Mouse (Mus musculus): ENCODE results near the gene Nlrc5.
"Not testable (repeated sequence)": the region's sequence is repeated elsewhere in the genome, so short reads cannot be mapped to it uniquely, and the experiment has no call there.

Nlrc5 gene

DNA sequence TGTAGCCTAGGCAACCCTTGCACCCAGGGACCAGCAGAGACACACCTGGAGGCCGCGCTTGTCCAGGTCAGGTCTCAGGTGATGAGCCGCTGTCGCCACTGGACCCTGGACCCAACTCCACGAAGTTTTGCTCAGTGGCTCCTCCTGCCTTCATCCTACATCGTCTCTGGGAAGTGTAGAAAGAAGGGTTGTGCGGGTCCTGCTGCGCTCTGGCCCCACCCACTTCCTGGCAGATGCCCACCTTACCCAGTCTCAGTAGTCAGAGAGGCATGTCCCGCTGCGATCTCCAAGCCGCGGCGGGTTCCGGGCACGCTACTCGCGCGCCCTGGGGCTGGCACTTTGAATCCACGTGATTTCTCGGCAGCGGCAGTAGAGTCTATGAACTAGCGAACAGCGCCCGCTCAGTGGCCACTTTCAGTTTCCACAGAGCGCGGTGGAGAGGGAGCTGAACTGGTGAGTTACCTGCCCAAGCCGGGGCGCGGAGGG, at the start of gene Nlrc5:
Gene Nlrc5, plus strand, starts transcription at position 376 of the 486 bp plus-strand sequence.
- peak; percentile 79 to 81 for DNase-seq

DNA sequence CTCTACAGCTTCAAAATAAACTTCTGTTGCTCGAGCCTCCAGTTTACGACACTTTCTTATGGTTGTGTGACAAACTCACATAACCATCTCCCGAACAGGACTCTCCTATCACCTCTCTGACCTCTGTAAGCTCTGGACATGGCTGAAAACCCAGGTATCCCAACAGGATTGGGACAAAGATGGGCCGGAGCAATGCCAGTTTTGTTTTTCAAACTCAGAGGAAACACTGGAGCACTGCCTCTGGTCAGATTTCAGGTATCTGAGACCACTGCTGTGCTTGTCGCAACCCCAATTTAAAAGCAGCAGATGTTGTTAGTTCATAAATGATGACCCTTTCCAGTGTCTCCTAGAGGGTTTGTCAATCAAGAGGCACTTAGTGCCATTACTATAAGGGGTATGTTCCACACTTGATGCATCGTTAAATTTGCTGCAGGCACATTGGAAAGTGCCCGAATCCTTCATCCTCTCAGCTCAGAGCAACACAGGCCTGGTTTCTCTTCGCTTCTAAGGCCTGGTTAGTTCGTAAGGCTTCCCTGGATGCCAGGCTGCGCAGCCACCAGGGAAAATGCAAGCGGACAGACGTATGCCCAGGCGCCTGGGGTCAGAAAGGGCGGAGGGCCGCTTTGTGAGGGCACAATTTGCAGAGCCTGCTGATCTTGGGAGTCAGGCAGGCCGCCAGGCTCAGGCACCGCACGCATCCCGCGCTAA, 48.5 kb upstream of the Nlrc5 start:
- no peak for DNase-seq

DNA sequence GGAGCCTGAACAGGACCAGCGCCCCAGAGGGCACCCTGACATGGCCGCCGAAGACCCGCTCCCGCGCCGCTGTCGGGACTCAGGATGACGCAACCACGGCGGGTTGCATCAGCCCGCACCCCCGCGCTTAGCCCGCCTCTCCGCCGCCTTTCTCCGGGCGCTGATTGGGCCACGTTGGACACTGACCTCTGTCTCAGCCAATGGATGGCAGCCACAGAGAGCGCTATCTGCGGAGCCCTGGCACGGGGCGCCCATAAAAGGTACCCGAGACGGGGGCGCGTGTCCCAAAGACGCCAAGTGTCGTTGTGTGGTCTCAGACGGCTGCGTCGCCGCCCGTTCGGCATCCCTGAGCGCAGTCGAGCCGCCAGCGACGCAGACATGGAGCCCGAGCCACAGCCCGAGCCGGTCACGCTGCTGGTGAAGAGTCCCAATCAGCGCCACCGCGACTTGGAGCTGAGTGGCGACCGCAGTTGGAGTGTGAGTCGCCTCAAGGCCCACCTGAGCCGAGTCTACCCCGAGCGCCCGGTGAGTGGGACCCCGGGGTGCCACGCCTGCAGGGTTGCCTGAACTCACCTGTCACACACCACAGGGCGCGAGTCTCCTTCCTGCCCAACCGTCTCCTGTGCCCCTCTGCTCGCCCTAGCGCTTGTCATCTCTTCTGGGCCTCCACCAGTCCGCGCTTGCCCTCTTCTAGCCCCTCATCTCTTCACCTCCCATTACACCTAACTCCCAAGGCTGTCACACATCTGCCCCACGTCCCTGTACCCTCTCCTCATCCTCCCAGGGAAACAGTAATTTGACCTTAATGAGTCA, 47.7 kb upstream of the Nlrc5 start, which contains the start of gene Herpud1:
Gene Herpud1, plus strand, starts transcription at position 225 of the 813 bp plus-strand sequence.
- peak; percentile 95 to 97 for DNase-seq

DNA sequence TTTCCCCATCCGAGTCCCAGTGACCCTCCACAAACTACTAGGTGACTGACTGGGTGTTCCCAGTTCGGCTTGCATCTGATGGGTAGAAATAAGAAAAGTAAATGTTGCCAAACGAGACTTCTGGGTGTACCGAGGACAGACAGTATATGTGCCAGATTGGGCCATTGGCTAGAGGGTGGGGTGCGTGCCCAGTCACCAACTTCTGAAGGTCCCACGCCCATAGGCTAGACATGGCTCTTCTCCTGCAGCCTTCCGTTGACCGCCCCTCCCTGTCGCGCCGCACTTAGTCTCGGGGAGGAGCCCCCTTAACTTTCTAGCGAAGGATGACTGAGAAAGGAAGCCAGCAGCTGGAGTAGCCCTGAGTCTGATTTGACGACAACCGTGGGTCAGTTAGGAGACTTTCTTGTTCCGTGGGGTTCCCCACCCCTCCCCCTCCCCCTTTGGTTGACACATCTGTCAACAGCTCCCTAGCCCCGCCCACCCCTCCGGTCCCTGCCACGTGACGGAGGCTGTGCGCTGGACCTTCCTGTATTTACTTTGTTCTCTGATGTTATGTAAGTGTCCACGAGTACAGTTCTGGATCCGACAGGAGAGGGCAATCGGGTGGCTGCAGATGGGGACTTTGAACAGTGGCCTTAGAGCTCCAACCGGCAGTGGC, 47.0 kb upstream of the Nlrc5 start:
- peak; percentile 68 to 70 for DNase-seq

DNA sequence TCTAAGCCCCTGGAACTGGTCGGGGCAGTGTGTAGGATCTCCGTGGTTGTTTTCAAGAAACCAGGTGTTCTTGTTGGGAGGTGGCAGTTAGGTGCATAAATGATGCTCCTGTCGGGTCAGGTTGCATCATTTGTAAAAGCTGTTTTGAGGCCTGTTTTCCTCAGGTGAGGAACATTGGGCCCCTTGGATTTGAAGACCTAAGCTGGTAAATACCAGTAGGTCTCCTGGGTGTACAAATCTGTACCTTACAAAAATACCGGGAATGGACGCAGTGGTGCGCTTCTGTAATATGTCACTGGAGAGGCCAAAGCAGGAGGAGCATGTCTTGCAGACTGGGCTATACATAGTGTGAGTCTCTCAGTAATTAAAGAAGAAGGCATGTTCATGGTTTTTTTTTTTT, 46.4 kb upstream of the Nlrc5 start:
- DNase-seq, result no peak

DNA sequence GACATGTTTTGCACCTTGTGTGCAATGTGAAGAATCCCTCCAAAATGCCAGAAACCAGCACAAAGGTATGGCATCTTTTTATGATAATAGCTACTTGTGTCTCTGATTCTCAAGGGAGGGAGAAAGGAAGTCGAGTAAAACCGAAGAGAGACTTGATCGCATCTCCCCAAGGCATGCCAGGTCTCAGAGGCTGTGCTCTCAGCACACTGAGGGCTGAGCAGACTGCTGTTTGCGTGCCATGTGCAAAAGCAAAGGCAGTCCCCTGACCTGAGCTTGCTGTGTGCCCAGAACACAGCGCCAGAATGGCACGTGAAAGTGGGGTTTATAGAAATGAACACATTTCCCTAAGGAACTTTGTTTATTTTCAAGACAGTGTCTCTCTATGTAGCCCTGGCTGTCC, 44.6 kb upstream of the Nlrc5 start:
- DNase-seq, result no peak

DNA sequence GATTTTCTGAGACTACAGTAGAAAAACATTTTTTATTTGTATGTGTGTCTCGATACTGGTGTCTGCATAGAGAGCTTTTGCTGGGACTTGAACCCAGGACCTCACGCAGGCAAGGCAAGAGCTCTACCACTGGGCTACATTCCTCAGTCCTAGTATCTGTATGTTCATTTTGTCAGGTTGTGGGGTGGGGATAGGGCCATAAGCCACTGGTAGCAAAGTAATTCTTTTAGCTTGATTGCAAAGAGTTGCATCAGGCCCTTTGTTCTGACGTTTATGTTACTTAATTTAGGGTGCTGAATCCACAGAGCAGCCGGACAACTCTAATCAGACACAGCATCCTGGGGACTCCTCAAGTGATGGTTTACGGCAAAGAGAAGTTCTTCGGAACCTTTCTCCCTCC, 43.7 kb upstream of the Nlrc5 start:
- DNase-seq, result no peak

DNA sequence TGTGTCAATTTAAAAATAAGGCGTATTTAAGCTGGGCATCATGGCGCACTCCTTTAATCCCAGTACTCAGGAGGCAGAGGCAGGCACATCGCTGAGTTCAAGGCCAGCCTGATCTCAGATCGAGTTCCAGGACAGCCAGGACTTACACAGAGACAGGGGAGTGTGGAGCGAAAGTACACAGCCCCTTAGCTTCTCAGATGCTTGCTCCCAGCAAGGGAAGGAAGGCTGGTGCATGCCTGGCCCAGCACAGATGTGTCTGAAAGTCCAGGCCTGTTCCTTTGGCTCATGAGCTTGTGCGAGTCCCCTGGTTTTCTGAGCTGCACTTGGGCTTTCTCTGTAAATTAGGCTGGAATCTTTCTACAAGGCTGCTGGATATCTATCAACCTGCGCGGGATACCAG, 43.2 kb upstream of the Nlrc5 start:
- DNase-seq, result no peak

DNA sequence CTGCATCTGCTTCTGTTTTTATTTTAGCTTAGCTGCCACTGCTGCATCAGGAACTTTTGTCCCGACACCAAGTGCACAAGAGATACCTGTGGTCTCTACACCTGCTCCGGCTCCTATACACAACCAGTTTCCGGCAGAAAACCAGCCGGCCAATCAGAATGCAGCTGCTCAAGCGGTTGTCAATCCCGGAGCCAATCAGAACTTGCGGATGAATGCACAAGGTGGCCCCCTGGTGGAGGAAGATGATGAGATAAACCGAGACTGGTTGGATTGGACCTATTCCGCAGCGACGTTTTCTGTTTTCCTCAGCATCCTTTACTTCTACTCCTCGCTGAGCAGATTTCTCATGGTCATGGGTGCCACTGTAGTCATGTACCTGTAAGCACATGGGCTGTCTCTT, 42.0 kb upstream of the Nlrc5 start:
- peak in 1 of 2 experiments; percentile 56 for DNase-seq

DNA sequence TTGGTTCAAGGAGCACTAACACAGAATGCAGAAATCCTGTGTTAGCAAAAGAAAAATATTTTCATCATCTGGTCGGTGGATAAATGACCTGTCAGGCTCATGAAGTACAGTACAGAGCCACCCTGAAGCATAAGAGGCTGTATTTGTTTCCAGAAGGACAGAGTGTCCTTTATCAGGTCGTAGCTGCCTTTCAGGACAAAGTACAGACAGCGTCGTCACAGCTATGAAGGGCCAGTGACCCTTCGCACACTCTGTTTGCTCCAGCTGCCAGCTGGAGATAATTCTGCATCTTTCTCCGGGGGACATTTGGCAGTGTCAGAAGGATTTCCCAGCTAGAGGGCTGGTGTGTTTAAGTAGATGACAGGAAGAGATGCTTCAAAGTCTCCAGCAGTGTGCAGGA, 41.5 kb upstream of the Nlrc5 start:
- no peak for DNase-seq

DNA sequence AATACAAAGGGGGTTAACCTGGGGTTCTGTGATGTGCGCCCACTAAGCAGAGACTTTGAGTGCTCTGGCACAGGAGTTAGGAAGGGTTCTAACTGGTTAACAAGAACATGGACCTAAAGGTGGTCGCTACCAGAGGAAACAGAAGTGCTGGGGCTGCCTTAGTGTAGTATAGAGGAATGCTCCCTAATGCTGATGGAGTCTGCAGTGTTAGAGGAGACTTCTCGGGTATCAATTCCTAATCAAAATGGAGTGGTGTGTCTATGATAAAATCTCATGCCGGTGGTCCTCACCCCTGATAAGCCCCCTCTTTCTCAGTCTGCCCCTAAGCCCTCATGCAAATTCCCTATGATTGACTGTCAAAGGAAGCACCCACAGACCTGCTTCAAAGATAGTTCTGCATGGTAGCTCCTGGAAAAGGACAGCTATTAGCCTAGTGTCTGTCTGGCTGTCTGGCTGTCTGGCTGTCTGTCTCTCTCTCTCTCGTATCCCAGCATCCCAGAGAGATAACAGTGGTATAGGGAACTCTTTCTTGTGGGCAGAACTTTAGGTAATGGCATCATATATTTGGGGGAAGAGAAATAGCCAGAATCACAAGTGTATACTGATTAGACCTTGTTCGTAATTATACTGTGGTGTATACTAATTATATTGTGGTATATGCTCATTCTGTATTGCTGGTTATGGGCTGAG, 38.2 kb upstream of the Nlrc5 start:
- no peak for DNase-seq

GRCm38 (mm10) chr8:94396964-94397657, 37.0 kb upstream of the Nlrc5 start:
- DNase-seq, result peak in 1 of 2 experiments; percentile 58

GRCm38 (mm10) chr8:94398587-94398986, 35.6 kb upstream of the Nlrc5 start:
- no peak for DNase-seq

- DNase-seq, result no peak
These were observed 34.7 kb upstream of the Nlrc5 start for GRCm38 (mm10) chr8:94399361-94399953.

DNA sequence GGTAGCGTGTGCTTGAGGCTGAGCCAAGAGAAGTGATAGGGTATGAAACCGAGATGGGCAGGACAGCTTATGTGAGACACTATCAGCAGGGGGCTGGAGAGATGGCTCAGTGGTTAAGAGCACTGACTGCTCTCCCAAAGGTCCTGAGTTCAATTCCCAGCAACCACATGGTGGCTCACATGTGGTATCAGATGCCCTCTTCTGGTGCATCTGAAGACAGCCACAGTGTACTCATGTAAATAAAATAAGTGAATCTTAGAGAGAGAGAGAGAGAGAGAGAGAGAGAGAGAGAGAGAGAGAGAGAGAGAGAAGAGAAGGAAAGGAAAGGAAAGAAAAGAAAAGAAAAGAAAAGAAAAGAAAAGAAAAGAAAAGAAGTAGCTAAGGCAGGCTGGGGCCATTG, 34.2 kb upstream of the Nlrc5 start:
- DNase-seq, result not testable (repeated sequence)

DNA sequence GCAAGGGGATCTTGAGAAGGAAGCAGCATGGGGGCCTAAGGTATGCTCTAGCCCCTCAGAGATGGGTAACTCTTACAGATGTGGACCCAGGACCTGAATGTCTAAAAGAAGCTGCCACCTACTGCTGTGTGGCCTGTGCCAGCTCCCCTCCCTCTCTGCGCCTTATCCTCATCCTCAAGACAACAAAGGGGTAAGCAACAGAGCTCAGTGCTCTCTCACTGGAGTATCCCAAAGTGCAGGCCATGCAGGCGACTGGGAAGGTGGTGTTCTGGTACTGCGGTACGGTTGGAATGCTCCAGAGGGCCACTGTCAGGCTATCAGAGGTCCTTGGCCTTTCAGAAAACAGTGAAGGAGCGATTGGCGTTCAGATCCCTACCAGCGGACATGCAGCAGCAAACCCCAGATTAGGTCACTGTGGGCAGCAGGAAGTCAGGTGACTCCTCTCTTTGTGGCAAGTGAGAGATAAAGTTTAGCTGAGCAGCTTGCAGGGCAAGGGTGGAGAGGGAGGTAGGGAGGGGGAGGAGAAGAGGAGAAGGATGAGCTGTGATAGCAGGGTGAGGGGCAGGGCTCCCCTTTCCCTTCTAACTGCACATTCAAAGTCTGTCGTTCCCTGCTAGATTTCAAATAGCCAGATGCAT, 25.6 kb upstream of the Nlrc5 start:
- DNase-seq, result no peak

DNA sequence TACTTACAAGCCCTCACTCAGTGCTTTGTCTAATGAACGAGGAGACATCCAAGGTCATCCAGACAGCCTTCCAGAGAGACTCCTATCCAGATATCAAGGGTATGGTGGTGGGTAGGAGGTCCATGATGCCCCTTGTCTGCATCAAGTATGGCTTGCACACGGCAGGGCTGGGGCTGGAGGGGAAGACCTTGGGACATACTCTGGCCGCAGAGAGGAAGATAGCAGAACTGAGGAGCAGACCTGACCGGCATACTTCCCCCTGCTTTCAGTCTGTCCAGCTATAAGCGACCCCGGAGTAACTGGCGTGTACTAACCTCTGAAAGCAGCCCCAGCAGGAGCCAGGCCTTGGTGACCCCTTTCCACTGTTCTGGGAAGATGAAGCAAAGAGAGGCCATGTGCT, 24.6 kb upstream of the Nlrc5 start:
- DNase-seq, result no peak

DNA sequence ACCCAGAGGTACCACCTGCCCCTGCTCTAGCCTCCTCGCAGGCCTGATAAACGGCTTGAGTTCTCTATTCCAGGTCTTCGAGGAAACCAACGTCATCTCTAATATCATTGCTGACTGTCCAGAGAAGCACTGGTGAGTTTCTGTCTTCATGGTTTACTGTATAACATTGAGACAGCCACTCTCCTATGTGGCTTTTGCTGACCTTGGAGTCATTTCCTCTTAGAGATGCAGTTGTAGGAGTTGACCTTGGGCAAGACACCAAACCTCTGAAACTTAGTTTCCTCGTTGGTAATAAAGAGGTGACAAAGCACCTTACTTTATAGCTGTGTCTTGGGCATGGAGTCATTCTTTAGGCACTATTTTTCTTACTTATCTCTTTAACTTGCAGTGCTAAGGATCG, 21.6 kb upstream of the Nlrc5 start:
- DNase-seq, result no peak

DNA sequence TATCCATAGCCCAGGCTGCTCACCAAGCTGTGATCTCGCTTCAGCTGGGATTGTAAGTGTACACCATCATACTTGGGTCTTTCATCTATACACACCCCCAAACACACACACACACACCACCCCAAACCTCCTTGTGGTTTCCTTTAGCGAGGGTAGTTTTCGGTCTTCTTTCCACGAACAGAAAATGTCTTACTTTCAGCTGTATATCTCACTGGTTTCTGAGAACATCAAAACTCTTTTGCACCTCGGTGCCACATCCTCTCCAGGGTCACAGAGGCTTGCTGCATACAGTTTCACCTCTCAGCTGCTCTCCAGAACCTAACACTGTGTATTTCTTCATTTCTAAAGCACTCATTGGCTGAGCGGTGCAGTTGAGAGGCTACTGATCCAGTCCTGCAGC, 20.6 kb upstream of the Nlrc5 start:
- DNase-seq, result no peak

DNA sequence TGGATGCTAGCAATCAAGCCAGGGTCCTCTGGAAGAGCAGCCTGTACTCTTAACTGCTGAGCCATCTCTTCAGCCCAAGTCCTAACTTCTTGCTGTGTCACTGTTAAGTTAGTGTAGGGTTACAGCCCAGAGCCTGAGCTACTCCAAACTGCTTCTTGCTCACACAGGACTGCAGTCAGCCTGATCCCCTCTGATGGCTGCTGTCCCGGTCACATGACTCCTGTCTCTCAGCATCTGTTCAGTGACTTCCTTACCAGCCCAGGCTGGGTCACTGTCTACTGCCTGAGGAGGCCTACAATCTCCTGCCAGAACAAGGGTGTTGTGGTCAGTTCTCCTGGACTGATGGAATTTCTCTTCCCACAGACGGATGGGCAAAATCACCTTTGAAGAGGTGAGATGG, 18.9 kb upstream of the Nlrc5 start:
- DNase-seq, result no peak

GRCm38 (mm10) chr8:94418017-94418416, 16.1 kb upstream of the Nlrc5 start:
- no peak for DNase-seq

Data from spleen, adult 18-20 months (tissue).